Mouse (Mus musculus): ENCODE measurements at regions not wholly inside any gene's neighbourhood (a gene's known extent, or its start where the extent isn't known, plus 50 kb on each side); places are given as distances from the start of the nearest gene placed in this dataset.

- Histone ChIP-seq H3K4me1 (ENCODE audit: control insufficient read depth, insufficient read depth, low read length) (no peaks in the 10 kb centered on the region), H3K4me3 (ENCODE audit: insufficient read depth, low read length) (no peak overlapping the region), H3K27ac (ENCODE audit: insufficient read depth, low read depth, low read length) (no peak overlapping the region)
- TF ChIP-seq POLR2A (IDR thresholded peaks at IDR 0.05; ENCODE audit: borderline replicate concordance, low read depth, low read length) (no peak), CTCF (IDR thresholded peaks at IDR 0.05; ENCODE audit: low read depth, low read length) (no peak)
These were observed 433.8 kb upstream of the Dph6 start for GRCm38 (mm10) chr2:115088421-115089120.

- no peaks in the 10 kb centered on the region for H3K4me1 ChIP-seq (ENCODE audit: control insufficient read depth, insufficient read depth, low read length)
- TF ChIP-seq POLR2A (IDR thresholded peaks at IDR 0.05; ENCODE audit: borderline replicate concordance, low read depth, low read length) (no peak), CTCF (IDR thresholded peaks at IDR 0.05; ENCODE audit: low read depth, low read length) (no peak)
- no peak overlapping the region for H3K4me3 ChIP-seq (ENCODE audit: insufficient read depth, low read length)
- H3K27ac ChIP-seq (ENCODE audit: insufficient read depth, low read depth, low read length), result no peak overlapping the region
These were observed 435.8 kb upstream of the Dph6 start for GRCm38 (mm10) chr2:115090430-115091175.

- no peak overlapping the region for H3K27ac ChIP-seq (ENCODE audit: insufficient read depth, low read depth, low read length)
- TF ChIP-seq POLR2A (IDR thresholded peaks at IDR 0.05; ENCODE audit: borderline replicate concordance, low read depth, low read length) (no peak), CTCF (IDR thresholded peaks at IDR 0.05; ENCODE audit: low read depth, low read length) (no peak)
- H3K4me3 ChIP-seq (ENCODE audit: insufficient read depth, low read length), result no peak overlapping the region
- no peaks in the 10 kb centered on the region for H3K4me1 ChIP-seq (ENCODE audit: control insufficient read depth, insufficient read depth, low read length)
These were observed 440.6 kb upstream of the Dph6 start for GRCm38 (mm10) chr2:115095351-115095750.

GRCm38 (mm10) chr2:115101501-115101900, 446.7 kb upstream of the Dph6 start:
- Histone ChIP-seq H3K4me3 (ENCODE audit: insufficient read depth, low read length) (no peak overlapping the region), H3K27ac (ENCODE audit: insufficient read depth, low read depth, low read length) (no peak overlapping the region), H3K4me1 (ENCODE audit: control insufficient read depth, insufficient read depth, low read length) (no peaks in the 10 kb centered on the region)
- no peak for TF ChIP-seq CTCF (IDR thresholded peaks at IDR 0.05; ENCODE audit: low read depth, low read length)
- no peak for TF ChIP-seq POLR2A (IDR thresholded peaks at IDR 0.05; ENCODE audit: borderline replicate concordance, low read depth, low read length)

GRCm38 (mm10) chr2:115119429-115120205, 461.9 kb upstream of the BC052040 start:
- no peak for TF ChIP-seq CTCF (IDR thresholded peaks at IDR 0.05; ENCODE audit: low read depth, low read length)
- TF ChIP-seq POLR2A (IDR thresholded peaks at IDR 0.05; ENCODE audit: borderline replicate concordance, low read depth, low read length), result no peak
- Histone ChIP-seq H3K27ac (ENCODE audit: insufficient read depth, low read depth, low read length) (no peak overlapping the region), H3K4me1 (ENCODE audit: control insufficient read depth, insufficient read depth, low read length) (no peaks in the 10 kb centered on the region), H3K4me3 (ENCODE audit: insufficient read depth, low read length) (no peak overlapping the region)

- TF ChIP-seq POLR2A (IDR thresholded peaks at IDR 0.05; ENCODE audit: borderline replicate concordance, low read depth, low read length) (no peak), CTCF (IDR thresholded peaks at IDR 0.05; ENCODE audit: low read depth, low read length) (no peak)
- Histone ChIP-seq H3K4me1 (ENCODE audit: control insufficient read depth, insufficient read depth, low read length) (no peaks in the 10 kb centered on the region), H3K4me3 (ENCODE audit: insufficient read depth, low read length) (no peak overlapping the region), H3K27ac (ENCODE audit: insufficient read depth, low read depth, low read length) (no peak overlapping the region)
These were observed 461.4 kb upstream of the BC052040 start for GRCm38 (mm10) chr2:115120206-115120503.

GRCm38 (mm10) chr2:115126625-115127369, 454.7 kb upstream of the BC052040 start:
- H3K4me3 ChIP-seq (ENCODE audit: insufficient read depth, low read length), result no peak overlapping the region
- H3K27ac ChIP-seq (ENCODE audit: insufficient read depth, low read depth, low read length), result no peak overlapping the region
- H3K4me1 ChIP-seq (ENCODE audit: control insufficient read depth, insufficient read depth, low read length), result no peaks in the 10 kb centered on the region
- TF ChIP-seq POLR2A (IDR thresholded peaks at IDR 0.05; ENCODE audit: borderline replicate concordance, low read depth, low read length), result no peak
- TF ChIP-seq CTCF (IDR thresholded peaks at IDR 0.05; ENCODE audit: low read depth, low read length), result no peak

GRCm38 (mm10) chr2:115131746-115132145, 449.8 kb upstream of the BC052040 start:
- Histone ChIP-seq H3K4me1 (ENCODE audit: control insufficient read depth, insufficient read depth, low read length) (no peaks in the 10 kb centered on the region), H3K4me3 (ENCODE audit: insufficient read depth, low read length) (no peak overlapping the region), H3K27ac (ENCODE audit: insufficient read depth, low read depth, low read length) (no peak overlapping the region)
- TF ChIP-seq CTCF (IDR thresholded peaks at IDR 0.05; ENCODE audit: low read depth, low read length) (no peak), POLR2A (IDR thresholded peaks at IDR 0.05; ENCODE audit: borderline replicate concordance, low read depth, low read length) (no peak)

GRCm38 (mm10) chr2:115132165-115132592, 449.3 kb upstream of the BC052040 start:
- Histone ChIP-seq H3K27ac (ENCODE audit: insufficient read depth, low read depth, low read length) (no peak overlapping the region), H3K4me1 (ENCODE audit: control insufficient read depth, insufficient read depth, low read length) (no peaks in the 10 kb centered on the region), H3K4me3 (ENCODE audit: insufficient read depth, low read length) (no peak overlapping the region)
- TF ChIP-seq POLR2A (IDR thresholded peaks at IDR 0.05; ENCODE audit: borderline replicate concordance, low read depth, low read length) (no peak), CTCF (IDR thresholded peaks at IDR 0.05; ENCODE audit: low read depth, low read length) (no peak)
